Mouse (Mus musculus) embryonic facial prominence, embryonic 14.5 days (tissue): Measurements from ENCODE around the gene Cog4. TPM values are rescaled to one million over a fixed set of nuclear protein-coding genes. Genes with fewer than 3 reads are reported as not detected.
A peak's percentile ranks its signal among the peaks of the same experiment; 100 is the strongest.
"Not testable (repeated sequence)": the region's sequence is repeated elsewhere in the genome, so short reads cannot be mapped to it uniquely, and the experiment has no call there.

ENCODE experiments used
- ATAC-seq: fragments of 200-750 bp; cut with Nextera tagmentation; 2 replicates; pipeline ENCODE4 v1.8.0; 2017; ENCODE audit warnings: low read depth, moderate number of reproducible peaks, moderate TSS enrichment
- DNase-seq: peaks from one replicate; pipeline ENCODE4 v3.0.0-alpha.2; 2015; ENCODE audit warnings: low spot score
- H3K27ac ChIP-seq: fragments of 300-500 bp; sonication (generic); replicated peaks from 2 replicates; pipeline ENCODE4 v1.5.1; 2014; ENCODE audit warnings: low read depth, mild to moderate bottlenecking, low read length, moderate library complexity
- H3K27me3 ChIP-seq: fragments of 300-500 bp; sonication (generic); replicated peaks from 2 replicates; pipeline ENCODE4 v1.6.1; 2014; ENCODE audit warnings: low read length; ENCODE audit not compliant: control insufficient read depth, insufficient read depth
- H3K36me3 ChIP-seq: fragments of 300-500 bp; sonication (generic); 2 replicates; pipeline ENCODE4 v1.6.1; 2014; ENCODE audit warnings: low read length, mixed read lengths; ENCODE audit not compliant: control insufficient read depth, insufficient read depth
- H3K4me1 ChIP-seq: fragments of 300-500 bp; sonication (generic); 2 replicates; pipeline ENCODE4 v1.6.1; 2014; ENCODE audit warnings: antibody characterized with exemption, low read length; ENCODE audit not compliant: control insufficient read depth, insufficient read depth
- H3K4me2 ChIP-seq: fragments of 300-500 bp; sonication (generic); 2 replicates; pipeline ENCODE4 v1.6.1; 2014; ENCODE audit warnings: low read depth, mild to moderate bottlenecking, low read length, moderate library complexity, mixed read lengths
- H3K4me3 ChIP-seq: fragments of 300-500 bp; sonication (generic); 2 replicates; pipeline ENCODE4 v1.5.1; 2014; ENCODE audit warnings: low read depth, mild to moderate bottlenecking, low read length
- H3K9ac ChIP-seq: fragments of 300-500 bp; sonication (generic); 2 replicates; pipeline ENCODE4 v1.6.1; 2014; ENCODE audit warnings: low read depth, mild to moderate bottlenecking, low read length, moderate library complexity, mixed read lengths
- H3K9me3 ChIP-seq: fragments of 300-500 bp; sonication (generic); 2 replicates; pipeline ENCODE4 v1.6.1; 2016; ENCODE audit warnings: low read length; ENCODE audit not compliant: control insufficient read depth
- WGBS: fragments of 180-500 bp; shearing (Covaris S2); extraction: QIAGEN DNeasy Blood & Tissue Kit; methylation state at CpG from one replicate; pipeline ENCODE4 v1.1.7; 2014; 5-methylcytosine and 5-hydroxymethylcytosine counted together
- polyA plus RNA-seq: library from polyadenylated mRNA; unstranded; fragments of >200 nt; fragmentation: Nextera tagmentation; extraction: Ambion mirVana; gene quantifications from 2 replicates; pipeline ENCODE4 v1.2.1, GENCODE M21; 2014

Cog4 gene
- polyA plus RNA-seq, 1 experiment from 2014 or later = 69.8 TPM

DNA sequence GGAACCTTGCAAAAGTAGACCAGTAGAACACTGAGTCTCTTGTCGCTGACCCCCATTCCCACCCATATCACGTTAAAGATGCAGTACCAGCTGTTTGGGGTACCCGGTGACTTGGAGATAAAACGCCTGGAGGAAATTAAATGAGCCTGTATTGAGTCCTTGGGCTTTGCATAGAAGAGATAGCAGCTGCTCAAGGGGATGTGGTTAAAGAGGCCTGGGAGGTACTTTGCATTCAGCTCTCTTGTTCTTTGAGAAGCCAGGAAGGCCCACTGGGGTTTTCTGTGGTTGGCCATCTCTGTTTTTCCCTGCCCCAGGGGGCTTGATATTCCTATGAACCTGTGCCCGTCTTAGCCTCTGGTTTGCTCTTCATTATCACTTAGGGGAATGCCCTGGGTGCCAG lies 82.7 kb downstream of the Cog4 start:
- H3K36me3 ChIP-seq = no peaks in the 10 kb centered on the region
- H3K9ac ChIP-seq = no peak overlapping the region
- no peak overlapping the region for H3K4me2 ChIP-seq
- WGBS = 62% methylated on average over 5 of the region's 5 CpGs
- DNase-seq (no peak), ATAC-seq (no peak)
- H3K4me1 ChIP-seq = peaks cover 7% of the 10 kb centered on the region
- H3K27me3 ChIP-seq = no peaks in the 10 kb centered on the region
- no peak overlapping the region for H3K4me3 ChIP-seq
- no peaks in the 10 kb centered on the region for H3K9me3 ChIP-seq
- no peak overlapping the region for H3K27ac ChIP-seq

GRCm38 (mm10) chr8:110929672-110930071 lies 83.3 kb downstream of the Cog4 start:
- ATAC-seq, H3K27ac ChIP-seq, H3K9me3 ChIP-seq, H3K27me3 ChIP-seq, H3K4me3 ChIP-seq, DNase-seq, H3K4me2 ChIP-seq, H3K36me3 ChIP-seq, H3K4me1 ChIP-seq, H3K9ac ChIP-seq: not testable (repeated sequence)
- 95% methylated on average over 8 of the region's 8 CpGs for WGBS

DNA sequence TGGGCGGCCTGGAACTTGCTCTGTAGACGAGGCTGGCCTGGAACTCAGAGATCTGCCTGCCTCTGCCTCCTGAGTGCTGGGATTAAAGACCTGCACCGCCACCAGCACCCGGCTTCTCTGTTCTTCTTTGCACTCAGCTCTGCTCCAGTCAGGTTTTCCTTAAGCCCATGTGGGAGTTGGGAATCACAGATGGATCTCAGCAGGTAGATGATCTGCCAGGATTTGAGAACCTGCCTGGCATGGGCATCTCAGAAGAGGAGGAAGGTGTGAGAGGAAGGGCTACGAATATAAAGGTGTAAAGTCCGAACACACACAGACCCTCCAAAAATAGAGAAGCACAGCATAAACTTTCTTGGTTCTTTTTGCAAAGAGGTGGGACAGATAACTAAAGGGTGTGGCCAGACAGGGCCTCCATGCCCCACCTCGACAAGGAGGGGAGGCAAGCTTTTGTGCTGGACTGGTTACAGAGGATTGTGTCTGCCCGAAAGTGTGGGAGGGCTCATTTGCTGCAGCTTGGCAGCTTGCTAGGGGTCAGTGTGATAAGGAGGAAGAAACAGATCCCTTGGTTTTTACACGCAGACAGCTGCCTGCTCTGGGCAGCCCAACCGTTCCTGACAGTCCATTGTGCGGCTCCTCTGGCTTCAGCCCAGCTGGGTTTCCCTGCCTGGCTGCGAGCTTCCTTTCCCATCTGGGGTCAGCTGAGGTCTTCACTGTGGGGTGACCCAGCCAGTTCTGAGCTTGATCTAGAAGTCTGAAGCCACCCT lies 85.0 kb downstream of the Cog4 start:
- peaks cover 7% of the 10 kb centered on the region for H3K4me1 ChIP-seq
- no peaks in the 10 kb centered on the region for H3K36me3 ChIP-seq
- H3K27ac ChIP-seq = no peak overlapping the region
- H3K4me2 ChIP-seq = no peak overlapping the region
- ATAC-seq = 0 out of 2 replicates have a peak, but pooled peaks have one; percentile 23
- H3K27me3 ChIP-seq = no peaks in the 10 kb centered on the region
- H3K9ac ChIP-seq = no peak overlapping the region
- no peak overlapping the region for H3K4me3 ChIP-seq
- H3K9me3 ChIP-seq = no peaks in the 10 kb centered on the region
- WGBS = 67% methylated on average over 12 of the region's 12 CpGs
- peak; percentile 53 for DNase-seq

Other genes starting within 250 kb of the Cog4 start
- gene Vac14, start 228.0 kb upstream of the Cog4 start, polyA plus RNA-seq = 17.7 and 21.1 TPM in 2 replicates
- gene Mtss1l, start 125.1 kb upstream of the Cog4 start, polyA plus RNA-seq = 13.5 and 13.8 TPM in 2 replicates
- gene Il34, start 40.7 kb upstream of the Cog4 start, polyA plus RNA-seq = 1.4 and 1.7 TPM in 2 replicates
- gene Sf3b3, start 187 bp downstream of the Cog4 start, polyA plus RNA-seq = 127 and 139 TPM in 2 replicates
- gene Fuk, start 55.9 kb downstream of the Cog4 start, polyA plus RNA-seq = 7.6 and 9.2 TPM in 2 replicates
- gene St3gal2, start 73.3 kb downstream of the Cog4 start, polyA plus RNA-seq = 19.4 and 20.8 TPM in 2 replicates
- gene Ddx19a, start 151.2 kb downstream of the Cog4 start, polyA plus RNA-seq = 18.1 and 19.1 TPM in 2 replicates
- 5.2 and 5.5 TPM in 2 replicates for gene Ddx19b, start 185.2 kb downstream of the Cog4 start, polyA plus RNA-seq
- 48.9 and 53.2 TPM in 2 replicates for gene Aars, start 186.5 kb downstream of the Cog4 start, polyA plus RNA-seq
- 11.4 and 13.1 TPM in 2 replicates for gene Exosc6, start 209.7 kb downstream of the Cog4 start, polyA plus RNA-seq
- 0.68 and 0.97 TPM in 2 replicates for gene Clec18a, start 245.8 kb downstream of the Cog4 start, polyA plus RNA-seq
- 7.0 and 7.4 TPM in 2 replicates for gene Pdpr, start 248.0 kb downstream of the Cog4 start, polyA plus RNA-seq